Mouse (Mus musculus) hindbrain, embryonic 14.5 days (tissue): ENCODE results near the gene Gm10260. TPM values are rescaled to one million over a fixed set of nuclear protein-coding genes. Genes with fewer than 3 reads are reported as not detected.

Experiments used
- ATAC-seq: fragments of 200-750 bp; cut with Nextera tagmentation; 2 replicates; pipeline ENCODE4 v1.8.0; 2017; ENCODE audit warnings: moderate number of reproducible peaks, mild to moderate bottlenecking, moderate TSS enrichment, moderate library complexity; ENCODE audit not compliant: low FRiP score
- DNase-seq: peaks from one replicate; pipeline ENCODE4 v3.0.0-alpha.2; 2015; ENCODE audit warnings: low spot score
- H3K27ac ChIP-seq: fragments of 300-500 bp; sonication (generic); 2 replicates; pipeline ENCODE4 v1.5.1; 2014; ENCODE audit warnings: mild to moderate bottlenecking, moderate library complexity
- H3K27me3 ChIP-seq: fragments of 300-500 bp; sonication (generic); 2 replicates; pipeline ENCODE4 v1.6.1; 2014; ENCODE audit warnings: mild to moderate bottlenecking, low read length, mixed read lengths; ENCODE audit not compliant: control insufficient read depth, insufficient read depth
- H3K36me3 ChIP-seq: fragments of 300-500 bp; sonication (generic); replicated peaks from 2 replicates; pipeline ENCODE4 v1.6.1; 2014; ENCODE audit not compliant: control insufficient read depth, insufficient read depth
- H3K4me1 ChIP-seq: fragments of 300-500 bp; sonication (generic); replicated peaks from 2 replicates; pipeline ENCODE4 v1.6.1; 2014; ENCODE audit warnings: antibody characterized with exemption, low read length, mixed read lengths; ENCODE audit not compliant: control insufficient read depth, insufficient read depth
- H3K4me2 ChIP-seq: fragments of 300-500 bp; sonication (generic); replicated peaks from 2 replicates; pipeline ENCODE4 v1.6.1; 2014; ENCODE audit warnings: mild to moderate bottlenecking, moderate library complexity
- H3K4me3 ChIP-seq: fragments of 300-500 bp; sonication (generic); replicated peaks from 2 replicates; pipeline ENCODE4 v1.5.1; 2014; ENCODE audit warnings: mild to moderate bottlenecking, low read length
- H3K9ac ChIP-seq: fragments of 300-500 bp; sonication (generic); 2 replicates; pipeline ENCODE4 v1.6.1; 2014
- H3K9me3 ChIP-seq: fragments of 300-500 bp; sonication (generic); 2 replicates; pipeline ENCODE4 v1.6.1; 2016; ENCODE audit warnings: low read length; ENCODE audit not compliant: control insufficient read depth
- WGBS: fragments of 180-500 bp; shearing (Covaris S2); extraction: QIAGEN DNeasy Blood & Tissue Kit; methylation state at CpG from one replicate; pipeline ENCODE4 v1.1.7; 2014; 5-methylcytosine and 5-hydroxymethylcytosine counted together
- polyA plus RNA-seq: library from polyadenylated mRNA; unstranded; fragments of >200 nt; fragmentation: Nextera tagmentation; extraction: Ambion mirVana; gene quantifications from 2 replicates; pipeline ENCODE4 v1.2.1, GENCODE M21; 2014

Gm10260 gene
- polyA plus RNA-seq, 1 experiment from 2014 or later, result 2.2 TPM

- Histone ChIP-seq H3K9ac (no peak overlapping the region), H3K27ac (no peak overlapping the region), H3K4me2 (no peak overlapping the region), H3K27me3 (no peaks in the 10 kb centered on the region), H3K36me3 (no peaks in the 10 kb centered on the region), H3K9me3 (no peaks in the 10 kb centered on the region; the same call in 1 of the 2 replicates), H3K4me3 (no peak overlapping the region), H3K4me1 (0 out of 2 replicates have a peak, but pooled peaks cover 6% of the 10 kb centered on the region)
- ATAC-seq (no peak), DNase-seq (no peak)
- WGBS, result 95% methylated on average over 8 of the region's 8 CpGs
Observed at GRCm38 (mm10) chr13:97775907-97776306, 15.5 kb upstream of the Gm10260 start.

DNA sequence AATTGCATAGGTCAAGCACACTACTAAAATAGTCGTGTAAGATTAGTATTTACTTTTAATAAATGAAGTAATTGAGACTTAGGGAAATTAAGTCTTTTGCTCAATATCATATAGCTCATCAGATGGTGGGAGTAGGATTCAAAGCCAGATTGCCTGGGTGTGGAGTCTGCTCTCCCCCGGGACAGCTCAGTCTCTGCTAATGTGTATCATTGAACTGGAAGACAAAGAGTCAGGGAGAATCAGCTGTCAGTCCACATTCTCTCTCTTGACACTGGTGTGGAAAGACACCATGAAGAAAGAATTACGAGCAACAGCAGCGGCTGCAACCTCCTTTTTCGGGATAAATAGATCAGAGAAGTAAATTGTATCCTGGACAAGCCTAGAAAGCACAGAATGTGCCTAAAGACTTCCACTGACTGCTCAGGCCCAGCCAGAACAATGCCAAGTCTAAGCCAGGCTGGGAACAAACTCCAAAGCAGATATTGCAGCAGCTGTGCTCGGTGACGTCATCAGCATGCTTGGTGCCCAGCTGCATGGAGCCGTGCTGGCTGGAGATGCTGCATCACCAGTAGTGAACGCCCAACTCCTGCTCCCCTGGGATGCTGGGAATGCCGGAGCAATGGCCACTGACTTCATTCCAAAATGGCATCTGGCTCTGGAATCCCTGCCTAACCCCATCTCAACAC, 14.5 kb upstream of the Gm10260 start:
- H3K9me3 ChIP-seq, result no peaks in the 10 kb centered on the region; the same call in 1 of the 2 replicates
- peak overlapping the region; percentile 35; the same call in 1 of the 2 replicates for H3K27ac ChIP-seq
- 27% methylated on average over 10 of the region's 10 CpGs for WGBS

DNA sequence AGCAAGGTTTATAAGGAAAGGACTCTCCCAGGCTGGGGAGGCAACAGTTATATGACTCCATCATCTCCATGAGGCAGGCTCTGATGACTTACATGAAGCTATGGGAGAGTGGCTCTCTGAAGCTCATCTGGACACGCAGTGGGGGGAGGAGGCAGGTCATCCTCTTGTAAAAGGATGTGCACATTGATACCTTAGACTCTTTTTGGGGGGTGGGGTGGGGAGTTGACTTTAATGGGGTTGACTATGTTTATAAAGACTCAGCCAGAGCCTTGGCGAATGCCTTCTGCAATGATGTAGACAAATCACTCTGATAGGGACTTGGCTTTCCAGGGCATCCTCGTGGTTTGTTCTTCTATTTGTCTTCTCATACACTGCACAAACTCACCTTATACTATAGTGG, 8.8 kb upstream of the Gm10260 start:
- Histone ChIP-seq H3K4me1 (no peaks in the 10 kb centered on the region), H3K36me3 (no peaks in the 10 kb centered on the region), H3K27ac (no peak overlapping the region), H3K4me3 (no peak overlapping the region), H3K9me3 (no peaks in the 10 kb centered on the region; the same call in 1 of the 2 replicates), H3K9ac (no peak overlapping the region), H3K4me2 (no peak overlapping the region), H3K27me3 (no peaks in the 10 kb centered on the region)
- 88% methylated on average over 3 of the region's 3 CpGs for WGBS
- no peak for DNase-seq
- no peak for ATAC-seq

More for the DNA sequence above, 14.5 kb upstream of the Gm10260 start:
- Histone ChIP-seq H3K27me3 (no peaks in the 10 kb centered on the region), H3K4me3 (no peak overlapping the region), H3K9ac (no peak overlapping the region; the same call in 1 of the 2 replicates), H3K36me3 (no peaks in the 10 kb centered on the region), H3K4me1 (0 out of 2 replicates have a peak, but pooled peaks cover 6% of the 10 kb centered on the region), H3K4me2 (no peak overlapping the region)
- DNase-seq (peak; percentile 72), ATAC-seq (peak; percentile 84)

- H3K9me3 ChIP-seq, result no peaks in the 10 kb centered on the region; the same call in 1 of the 2 replicates
- no peak overlapping the region for H3K4me3 ChIP-seq
- H3K4me1 ChIP-seq, result no peaks in the 10 kb centered on the region
- H3K36me3 ChIP-seq, result no peaks in the 10 kb centered on the region
- H3K27ac ChIP-seq, result no peak overlapping the region
- ATAC-seq (no peak), DNase-seq (no peak)
- no peak overlapping the region for H3K4me2 ChIP-seq
- no peak overlapping the region for H3K9ac ChIP-seq
- 80% methylated on average over 3 of the region's 3 CpGs for WGBS
- H3K27me3 ChIP-seq, result no peaks in the 10 kb centered on the region
Observed at GRCm38 (mm10) chr13:97768803-97769202, 8.4 kb upstream of the Gm10260 start.

DNA sequence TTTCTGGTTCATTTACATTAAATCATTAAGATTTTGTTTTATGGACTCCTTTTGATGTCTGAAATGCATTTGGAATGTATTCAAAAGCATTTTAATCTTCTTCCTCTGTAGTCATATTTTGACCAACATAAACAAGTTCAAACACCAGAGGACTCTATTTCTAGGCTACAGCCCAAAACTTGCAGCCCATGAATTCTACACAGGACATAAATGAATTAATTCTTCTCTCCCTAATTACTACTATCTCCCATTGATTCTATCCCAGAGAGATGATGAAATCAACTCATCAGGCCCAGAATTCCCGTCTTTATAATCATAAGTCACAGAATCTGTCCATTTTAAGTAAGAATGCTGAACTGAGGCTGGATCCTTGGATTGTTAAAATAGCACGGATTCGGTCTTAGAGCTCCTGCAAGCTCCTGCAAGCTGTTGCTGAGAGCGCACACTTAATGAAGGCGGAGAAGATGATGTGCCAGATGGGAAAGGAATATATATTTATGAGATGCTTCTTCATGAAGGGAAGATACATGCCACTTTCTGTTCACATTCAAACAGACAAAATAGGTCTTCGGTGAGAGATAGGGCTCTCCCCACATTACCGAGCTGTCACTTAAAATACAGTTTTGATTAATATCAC, 7.7 kb upstream of the Gm10260 start:
- Histone ChIP-seq H3K9me3 (no peaks in the 10 kb centered on the region; the same call in 1 of the 2 replicates), H3K4me2 (no peak overlapping the region), H3K9ac (no peak overlapping the region), H3K4me3 (no peak overlapping the region), H3K4me1 (0 out of 2 replicates have a peak, but pooled peaks cover 3% of the 10 kb centered on the region), H3K27me3 (no peaks in the 10 kb centered on the region), H3K27ac (0 out of 2 replicates have a peak overlapping the region, but pooled peaks have one; percentile 0), H3K36me3 (no peaks in the 10 kb centered on the region)
- DNase-seq (no peak), ATAC-seq (no peak)
- 57% methylated on average over 7 of the region's 7 CpGs for WGBS

- H3K9ac ChIP-seq, result no peak overlapping the region
- no peaks in the 10 kb centered on the region; the same call in 1 of the 2 replicates for H3K9me3 ChIP-seq
- no peak overlapping the region for H3K4me3 ChIP-seq
- no peak overlapping the region for H3K27ac ChIP-seq
- H3K4me2 ChIP-seq, result no peak overlapping the region
- H3K4me1 ChIP-seq, result 0 out of 2 replicates have a peak, but pooled peaks cover 3% of the 10 kb centered on the region
- H3K36me3 ChIP-seq, result no peaks in the 10 kb centered on the region
- 93% methylated on average over 3 of the region's 3 CpGs for WGBS
- H3K27me3 ChIP-seq, result no peaks in the 10 kb centered on the region
- no peak for ATAC-seq
- no peak for DNase-seq
Observed at GRCm38 (mm10) chr13:97766600-97766999, 6.2 kb upstream of the Gm10260 start.

- H3K9ac ChIP-seq, result no peak overlapping the region
- H3K4me1 ChIP-seq, result 0 out of 2 replicates have a peak, but pooled peaks cover 3% of the 10 kb centered on the region
- ATAC-seq (no peak), DNase-seq (no peak)
- H3K27me3 ChIP-seq, result no peaks in the 10 kb centered on the region
- H3K36me3 ChIP-seq, result no peaks in the 10 kb centered on the region
- no peaks in the 10 kb centered on the region for H3K9me3 ChIP-seq
- H3K4me3 ChIP-seq, result no peak overlapping the region
- WGBS, result 96% methylated on average over 2 of the region's 2 CpGs
- H3K27ac ChIP-seq, result no peak overlapping the region
- H3K4me2 ChIP-seq, result no peak overlapping the region
Observed at GRCm38 (mm10) chr13:97765913-97766312, 5.5 kb upstream of the Gm10260 start.

DNA sequence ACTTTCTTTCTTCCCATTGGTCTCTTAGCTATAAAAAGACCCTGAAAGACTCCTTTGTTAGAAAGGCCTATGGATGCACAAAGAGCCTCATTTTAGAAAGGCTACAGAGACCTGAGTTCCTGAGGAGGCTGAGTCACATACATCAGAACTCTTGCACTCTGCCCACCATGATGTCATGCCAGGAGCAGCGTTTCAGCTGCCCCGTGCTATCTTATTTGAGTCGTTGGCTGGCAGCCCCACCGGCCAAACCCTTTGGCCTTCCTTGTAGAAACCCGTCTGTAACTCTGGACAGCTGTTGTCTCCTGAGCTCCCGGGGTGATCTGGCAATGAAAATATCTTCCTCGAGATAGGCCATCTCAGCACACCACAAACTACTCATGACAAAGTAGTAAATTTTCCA, 3.6 kb upstream of the Gm10260 start:
- H3K9me3 ChIP-seq, result no peaks in the 10 kb centered on the region
- H3K9ac ChIP-seq, result no peak overlapping the region
- no peak for DNase-seq
- H3K4me3 ChIP-seq, result no peak overlapping the region
- WGBS, result 49% methylated on average over 7 of the region's 7 CpGs
- no peaks in the 10 kb centered on the region for H3K27me3 ChIP-seq
- H3K36me3 ChIP-seq, result no peaks in the 10 kb centered on the region
- no peak overlapping the region for H3K27ac ChIP-seq
- H3K4me2 ChIP-seq, result no peak overlapping the region
- 0 out of 2 replicates have a peak, but pooled peaks cover 3% of the 10 kb centered on the region for H3K4me1 ChIP-seq
- ATAC-seq, result no peak; the same call in 1 of the 2 replicates

GRCm38 (mm10) chr13:97763436-97763835, 3.0 kb upstream of the Gm10260 start:
- WGBS, result 66% methylated on average over 6 of the region's 6 CpGs
- Histone ChIP-seq H3K36me3 (no peaks in the 10 kb centered on the region), H3K27ac (no peak overlapping the region), H3K4me3 (no peak overlapping the region), H3K9me3 (no peaks in the 10 kb centered on the region), H3K4me1 (0 out of 2 replicates have a peak, but pooled peaks cover 3% of the 10 kb centered on the region), H3K9ac (no peak overlapping the region), H3K27me3 (no peaks in the 10 kb centered on the region), H3K4me2 (no peak overlapping the region)
- DNase-seq (no peak), ATAC-seq (no peak)
